Mouse (Mus musculus) urinary bladder, postnatal 36 days (tissue): ENCODE measurements around the gene Ppp1r13b.
A peak's percentile ranks its signal among the peaks of the same experiment; 100 is the strongest.

ENCODE experiments used
- DNase-seq, 2 experiments: peaks; one replicate each; pipeline ENCODE4 v3.0.0; 2022; ENCODE audit warnings: low spot score in 2 of 2, mixed read lengths in 1 of 2

Ppp1r13b gene

DNA sequence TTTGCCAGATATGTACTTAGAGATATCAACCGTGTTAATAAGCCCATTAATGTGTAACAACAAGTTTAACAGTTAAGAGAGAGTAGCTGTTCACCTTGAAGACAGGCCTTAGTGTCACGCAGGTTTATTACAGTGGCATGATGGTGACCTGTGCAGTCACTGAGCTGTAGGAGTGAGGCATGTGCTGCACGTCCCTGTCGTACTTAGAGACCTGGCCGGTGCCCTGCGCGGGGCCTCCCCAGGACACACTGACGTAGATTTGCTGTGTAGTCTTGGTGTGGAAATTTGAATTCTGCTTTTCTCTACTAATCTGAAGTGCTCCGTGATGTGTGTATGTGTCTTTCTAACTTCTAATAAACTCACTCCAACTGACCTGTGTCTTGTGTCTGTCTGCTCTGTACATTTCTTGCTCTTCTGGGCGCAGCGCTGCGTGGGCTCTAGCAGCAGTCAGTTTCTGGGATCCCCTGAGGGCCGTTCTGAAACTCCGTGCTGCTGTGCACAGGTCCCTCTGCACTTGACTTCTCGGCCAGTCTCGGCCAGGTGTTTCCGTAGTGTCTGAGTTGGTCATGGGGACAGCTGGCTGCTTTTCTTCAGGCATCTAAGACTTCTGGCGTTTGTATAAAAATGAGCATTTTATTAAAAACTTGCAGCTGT is 113.3 kb downstream of the Ppp1r13b start:
- no peak for DNase-seq

- peak in 1 of 2 experiments; percentile 55 for DNase-seq
These were observed 113.8 kb downstream of the Ppp1r13b start for GRCm38 (mm10) chr12:111794102-111794501.

DNA sequence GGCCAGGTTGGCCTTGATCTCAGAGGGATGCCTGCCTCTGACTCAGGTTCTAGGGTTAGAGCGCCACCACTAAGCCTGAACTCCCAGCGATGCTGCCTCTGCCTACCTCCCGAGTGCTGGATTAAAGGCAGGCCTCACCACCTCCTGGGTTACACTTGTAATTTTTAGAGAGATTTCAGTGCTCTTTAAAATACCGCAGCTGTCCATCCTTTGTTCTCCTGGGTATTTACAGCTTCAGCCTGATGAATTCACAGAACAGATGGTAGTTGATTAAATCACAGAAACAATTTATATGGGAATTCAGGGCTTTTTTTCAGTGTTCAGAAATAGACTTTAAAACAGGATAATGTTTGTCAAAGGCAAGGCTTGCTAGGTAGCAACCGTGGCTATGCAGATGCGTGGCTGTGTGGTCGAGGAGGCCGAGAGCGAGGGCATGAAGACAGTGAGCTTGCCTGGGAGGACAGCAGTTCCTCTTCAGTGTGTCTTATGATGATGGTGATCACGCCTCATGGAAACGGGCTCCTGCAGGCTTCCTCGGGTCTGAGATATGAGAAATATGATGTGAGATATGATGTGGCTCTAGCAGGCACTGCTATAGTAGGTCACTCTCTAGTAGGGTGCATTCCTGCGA is 116.3 kb downstream of the Ppp1r13b start:
- no peak for DNase-seq

- no peak for DNase-seq
These were observed 117.3 kb downstream of the Ppp1r13b start for GRCm38 (mm10) chr12:111790631-111791030.

- DNase-seq = no peak
These were observed 117.8 kb downstream of the Ppp1r13b start for GRCm38 (mm10) chr12:111790090-111790489.

GRCm38 (mm10) chr12:111787015-111787414 is 120.9 kb downstream of the Ppp1r13b start:
- no peak for DNase-seq

DNA sequence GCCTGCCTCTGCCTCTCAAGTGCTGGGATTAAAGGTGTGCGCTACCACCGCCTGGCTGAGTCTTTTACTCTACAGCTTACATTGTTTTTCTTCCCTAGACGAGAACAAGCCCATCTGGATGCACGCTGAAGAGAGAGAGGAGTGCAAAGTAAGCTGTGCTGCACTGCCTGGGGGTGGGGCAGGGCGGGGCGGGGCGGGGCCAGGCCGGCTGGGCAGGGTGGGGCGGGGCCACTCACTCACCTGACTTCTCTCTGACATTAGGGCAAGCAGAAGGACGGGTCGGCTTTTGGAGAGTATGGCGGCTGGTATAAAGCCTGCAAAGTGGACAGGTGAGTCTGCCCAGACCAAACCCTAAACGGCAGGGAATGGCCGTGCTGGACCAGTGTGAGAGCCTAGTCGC is 122.7 kb downstream of the Ppp1r13b start:
- DNase-seq = no peak

DNA sequence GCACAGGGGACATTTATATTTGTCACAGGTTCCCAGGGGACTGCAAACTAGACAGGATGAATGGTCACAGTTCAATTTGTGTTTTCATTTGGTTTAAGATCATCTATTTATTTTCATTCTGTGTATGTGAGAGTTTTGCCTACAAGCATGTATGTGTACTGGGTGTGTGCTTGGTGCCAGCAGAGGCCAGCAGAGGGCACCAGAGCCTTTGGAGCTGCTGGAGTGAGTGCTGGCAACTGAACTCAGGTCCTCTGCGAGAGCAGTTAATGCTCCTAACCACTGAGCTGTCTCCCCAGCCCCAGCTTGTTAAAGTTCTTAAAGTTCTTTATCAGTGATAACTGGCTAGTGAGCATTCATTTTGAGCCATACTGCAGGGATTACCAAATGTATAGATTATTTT is 128.4 kb downstream of the Ppp1r13b start:
- no peak for DNase-seq
